Mouse (Mus musculus) spleen, adult 2 months (tissue): ENCODE measurements around the gene Rin3. TPM values are rescaled to one million over a fixed set of nuclear protein-coding genes. Genes with fewer than 3 reads are reported as not detected.

Experiments used
- DNase-seq, 2 experiments: peaks; one replicate each; pipeline versions ENCODE4 v3.0.0 to v3.0.0-alpha.2; 2012 to 2021; ENCODE audit warnings: low spot score in 2 of 2, low read depth in 1 of 2
- H3K27ac ChIP-seq: fragments of 200-500 bp; 2 replicates; pipeline ENCODE4 v1.5.1; 2012; ENCODE audit warnings: low read length, inconsistent platforms; ENCODE audit not compliant: insufficient read depth
- H3K27me3 ChIP-seq: fragments of 200-500 bp; 2 replicates; pipeline ENCODE4 v1.6.1; 2012; ENCODE audit warnings: mild to moderate bottlenecking, moderate library complexity, low read length, inconsistent platforms; ENCODE audit not compliant: control insufficient read depth, insufficient read depth
- H3K36me3 ChIP-seq: fragments of 200-500 bp; 2 replicates; pipeline ENCODE4 v1.6.1; 2012; ENCODE audit warnings: mild to moderate bottlenecking, low read length, inconsistent platforms; ENCODE audit not compliant: control insufficient read depth, insufficient read depth
- H3K4me1 ChIP-seq: fragments of 200-500 bp; 2 replicates; pipeline ENCODE4 v1.6.1; 2011; ENCODE audit warnings: inconsistent platforms; ENCODE audit not compliant: control insufficient read depth, insufficient read depth, insufficient read length
- H3K4me3 ChIP-seq: fragments of 200-500 bp; 2 replicates; pipeline ENCODE4 v1.5.1; 2011; ENCODE audit warnings: mild to moderate bottlenecking, inconsistent platforms; ENCODE audit not compliant: insufficient read depth, insufficient read length; ENCODE audit errors: extremely low read depth
- CTCF ChIP-seq: fragments of 200-500 bp; IDR thresholded peaks from 2 replicates; pipeline ENCODE4 v1.5.1; 2011; ENCODE audit warnings: mild to moderate bottlenecking, inconsistent platforms; ENCODE audit not compliant: insufficient read depth, insufficient read length, insufficient replicate concordance; ENCODE audit errors: extremely low read depth
- POLR2A ChIP-seq: fragments of 200-500 bp; IDR thresholded peaks from 2 replicates; pipeline ENCODE4 v1.6.1; 2011; ENCODE audit warnings: low read depth, low read length, inconsistent platforms
- WGBS: fragments of 180-500 bp; shearing (Covaris S2); methylation state at CpG from one replicate; pipeline ENCODE4 v1.1.7; 2018; 5-methylcytosine and 5-hydroxymethylcytosine counted together
- polyA plus RNA-seq: library from polyadenylated mRNA; depleted of rRNA; stranded (reverse); fragments of >200 nt; gene quantifications from 2 replicates; pipeline ENCODE4 v1.2.3, GENCODE M21; 2012

Rin3 gene
- polyA plus RNA-seq, 1 experiment, result 63.4 TPM

GRCm38 (mm10) chr12:102250316-102250715 is 32.5 kb upstream of the Rin3 start:
- no peak overlapping the region for H3K4me3 ChIP-seq
- 89% methylated on average over 4 of the region's 4 CpGs for WGBS
- no peak for TF ChIP-seq POLR2A
- TF ChIP-seq CTCF, result no peak
- peaks cover 5% of the 10 kb centered on the region for H3K4me1 ChIP-seq
- no peak for DNase-seq
- H3K27ac ChIP-seq, result no peak overlapping the region
- no peaks in the 10 kb centered on the region for H3K36me3 ChIP-seq
- no peaks in the 10 kb centered on the region for H3K27me3 ChIP-seq

DNA sequence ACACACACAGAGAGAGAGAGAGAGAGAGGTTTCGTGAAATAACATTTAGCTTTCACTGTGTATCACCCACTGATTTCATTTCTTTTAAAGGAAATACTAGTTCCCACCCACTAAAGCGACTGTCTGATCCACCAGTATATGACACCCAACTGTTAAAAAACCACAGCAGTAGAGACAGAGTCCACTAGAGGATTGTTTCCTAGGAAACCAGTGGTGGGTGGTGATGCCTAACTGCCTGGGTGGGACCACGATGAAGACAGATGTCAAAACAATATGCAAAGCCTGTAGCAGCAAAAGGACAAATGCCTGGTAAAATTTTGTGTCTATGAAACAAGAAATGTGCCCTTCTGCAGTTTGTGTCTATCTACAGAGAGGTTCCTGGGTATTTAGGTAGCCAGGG is 31.8 kb upstream of the Rin3 start:
- Histone ChIP-seq H3K27ac (no peak overlapping the region), H3K36me3 (no peaks in the 10 kb centered on the region), H3K4me1 (peaks cover 5% of the 10 kb centered on the region), H3K4me3 (no peak overlapping the region), H3K27me3 (no peaks in the 10 kb centered on the region)
- no peak for DNase-seq
- WGBS, result 15% methylated on average over 3 of the region's 3 CpGs
- TF ChIP-seq POLR2A, result no peak
- TF ChIP-seq CTCF, result no peak

DNA sequence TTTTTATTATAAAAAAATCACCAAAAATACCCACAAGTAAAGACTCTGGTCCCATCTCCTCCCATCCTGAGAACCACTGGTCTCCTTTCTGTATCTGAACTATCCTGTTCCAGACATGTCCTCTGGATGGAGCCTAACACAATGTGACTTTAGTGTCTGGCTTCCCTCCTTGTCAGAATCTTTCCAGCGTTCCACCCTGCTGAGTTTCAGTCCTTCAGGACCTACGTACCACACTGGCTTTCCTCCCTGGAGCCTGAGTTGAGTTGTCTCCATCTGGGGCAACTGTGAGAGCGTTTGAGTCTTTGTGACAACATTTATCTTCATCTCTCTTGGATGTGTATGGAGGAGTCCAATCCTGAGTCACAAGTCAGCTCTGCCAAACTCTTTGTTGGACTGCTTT is 30.9 kb upstream of the Rin3 start:
- H3K4me1 ChIP-seq, result peaks cover 5% of the 10 kb centered on the region
- no peak for DNase-seq
- H3K27ac ChIP-seq, result no peak overlapping the region
- no peak overlapping the region for H3K4me3 ChIP-seq
- WGBS, result 68% methylated on average over 3 of the region's 3 CpGs
- no peak for TF ChIP-seq CTCF
- TF ChIP-seq POLR2A, result no peak
- no peaks in the 10 kb centered on the region for H3K36me3 ChIP-seq
- H3K27me3 ChIP-seq, result no peaks in the 10 kb centered on the region

DNA sequence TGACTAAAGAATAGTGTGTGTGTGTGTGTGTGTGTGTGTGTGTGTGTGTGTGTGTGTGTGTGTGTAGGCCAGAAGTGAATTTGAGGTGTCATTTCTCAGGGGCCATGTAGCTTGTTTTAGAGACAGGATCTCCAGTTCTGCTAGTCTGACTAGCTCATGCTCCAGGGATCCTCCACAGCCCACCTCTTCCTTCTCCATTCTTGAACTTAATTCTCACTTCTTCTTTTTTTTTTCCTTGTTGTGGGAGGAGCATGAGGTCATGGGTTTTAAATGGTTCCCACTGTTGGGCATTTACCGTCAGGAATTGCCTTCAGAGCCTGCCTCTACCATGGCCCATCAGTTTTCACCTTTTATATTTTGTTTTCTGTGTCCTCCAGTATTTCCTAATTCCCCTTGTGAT is 30.3 kb upstream of the Rin3 start:
- no peak overlapping the region for H3K27ac ChIP-seq
- no peaks in the 10 kb centered on the region for H3K36me3 ChIP-seq
- H3K4me1 ChIP-seq, result peaks cover 5% of the 10 kb centered on the region
- no peak for DNase-seq
- no peaks in the 10 kb centered on the region for H3K27me3 ChIP-seq
- TF ChIP-seq CTCF, result no peak
- no peak for TF ChIP-seq POLR2A
- H3K4me3 ChIP-seq, result no peak overlapping the region
- 36% methylated on average over 1 of the region's 1 CpGs for WGBS

- no peak overlapping the region for H3K4me3 ChIP-seq
- H3K36me3 ChIP-seq, result no peaks in the 10 kb centered on the region
- H3K27ac ChIP-seq, result no peak overlapping the region
- no peak for DNase-seq
- H3K4me1 ChIP-seq, result peaks cover 5% of the 10 kb centered on the region
- no peaks in the 10 kb centered on the region for H3K27me3 ChIP-seq
- TF ChIP-seq CTCF (no peak), POLR2A (no peak)
Observed at GRCm38 (mm10) chr12:102255012-102255411, 27.8 kb upstream of the Rin3 start.

- TF ChIP-seq POLR2A (no peak), CTCF (no peak)
- DNase-seq, result no peak
- Histone ChIP-seq H3K27me3 (no peaks in the 10 kb centered on the region), H3K27ac (no peak overlapping the region), H3K4me1 (no peaks in the 10 kb centered on the region), H3K4me3 (no peak overlapping the region), H3K36me3 (no peaks in the 10 kb centered on the region)
- WGBS, result 61% methylated on average over 3 of the region's 3 CpGs
Observed at GRCm38 (mm10) chr12:102258522-102259112, 24.2 kb upstream of the Rin3 start.

DNA sequence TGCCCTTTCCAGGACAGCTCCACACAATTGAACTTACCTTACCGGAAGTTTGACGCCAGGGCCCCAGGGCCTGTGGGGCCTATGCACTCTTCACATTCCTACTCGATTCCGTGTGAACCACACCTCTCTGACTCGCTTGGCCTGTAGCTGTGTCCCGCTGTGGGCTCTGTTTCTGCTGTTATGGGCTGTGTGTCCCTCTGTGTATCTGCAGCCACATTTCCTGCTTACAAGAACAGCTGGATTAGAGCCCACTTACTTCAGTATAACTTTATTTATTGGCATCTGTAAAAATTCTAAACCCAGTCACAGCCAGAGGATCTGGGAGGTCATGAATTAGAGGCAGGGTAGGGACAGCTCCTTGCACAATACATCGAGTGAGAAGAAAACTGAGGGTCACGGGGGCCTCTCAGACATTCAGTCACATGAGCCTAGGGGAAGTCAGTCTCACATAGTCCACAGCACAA is 20.9 kb upstream of the Rin3 start:
- Histone ChIP-seq H3K4me3 (no peak overlapping the region), H3K36me3 (no peaks in the 10 kb centered on the region), H3K4me1 (no peaks in the 10 kb centered on the region), H3K27ac (no peak overlapping the region), H3K27me3 (no peaks in the 10 kb centered on the region)
- WGBS, result 75% methylated on average over 8 of the region's 8 CpGs
- no peak for DNase-seq
- TF ChIP-seq CTCF (no peak), POLR2A (no peak)
